Mouse (Mus musculus) thymus, postnatal 25 days (tissue): ENCODE results near the gene Tyw3.
A peak's percentile ranks its signal among the peaks of the same experiment; 100 is the strongest.
"Not testable (repeated sequence)": the region's sequence is repeated elsewhere in the genome, so short reads cannot be mapped to it uniquely, and the experiment has no call there.

ENCODE experiments used
- DNase-seq: peaks from one replicate; pipeline ENCODE4 v3.0.0; 2022

Gene Tyw3

GRCm38 (mm10) chr3:154596934-154597554 is at the start of gene Tyw3:
Tyw3 (minus strand) TSS chr3:154597104.
- DNase-seq: peak; percentile 97

DNA sequence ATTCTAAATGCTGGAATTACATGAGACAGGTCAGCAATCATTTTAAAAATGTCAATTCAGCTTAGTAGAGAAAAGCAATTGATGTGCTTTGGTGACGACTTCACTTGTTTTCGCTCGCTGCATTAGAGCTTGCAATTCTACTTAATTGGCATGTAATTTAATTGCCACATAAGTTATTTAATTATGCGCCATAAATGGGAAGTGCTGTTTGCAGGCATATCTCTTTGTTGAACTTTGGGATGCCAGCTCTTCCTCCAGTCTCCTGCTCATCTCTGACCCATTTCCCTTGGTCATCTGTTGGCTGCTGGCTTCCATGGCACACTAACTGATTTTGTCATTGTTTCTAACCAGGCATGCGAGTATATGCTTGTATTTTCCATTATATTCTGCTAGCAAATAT is 36.2 kb upstream of the Tyw3 start:
- no peak for DNase-seq

DNA sequence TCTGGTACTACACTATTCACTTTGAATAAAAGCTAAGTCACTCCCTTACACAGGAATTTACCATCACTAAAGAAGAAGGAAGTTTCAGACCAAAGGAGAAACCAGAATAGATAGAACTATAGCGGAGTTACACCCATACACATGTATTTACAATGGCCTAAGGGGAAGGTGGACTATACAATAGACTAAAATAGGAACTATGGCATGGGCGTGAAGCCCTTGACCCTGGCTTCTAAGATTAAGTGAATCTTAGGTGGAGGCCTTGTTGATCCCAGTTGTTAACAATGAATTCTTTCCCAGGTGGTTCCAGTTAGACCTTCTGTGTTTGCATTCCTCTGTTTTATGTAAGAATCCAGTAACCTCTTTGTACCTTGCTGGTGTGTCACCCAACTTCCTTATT is 34.4 kb upstream of the Tyw3 start:
- DNase-seq: not testable (repeated sequence)

DNA sequence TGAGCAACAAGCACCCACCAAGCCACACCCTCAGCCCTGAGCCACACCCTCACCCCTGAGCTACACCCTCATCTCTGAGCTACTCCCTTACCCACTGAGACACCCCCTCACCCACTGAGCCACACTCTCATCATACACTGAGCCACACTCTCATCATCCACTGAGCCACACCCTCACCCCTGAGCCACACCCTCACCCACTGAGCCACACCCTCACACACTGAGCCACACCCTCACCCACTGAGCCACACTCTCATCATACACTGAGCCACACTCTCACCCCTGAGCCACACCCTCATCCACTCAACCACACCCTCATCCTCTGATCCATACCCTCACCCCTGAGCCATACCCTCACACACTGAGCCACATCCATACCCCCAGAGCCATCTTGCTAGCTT is 31.4 kb upstream of the Tyw3 start:
- DNase-seq: no peak

DNA sequence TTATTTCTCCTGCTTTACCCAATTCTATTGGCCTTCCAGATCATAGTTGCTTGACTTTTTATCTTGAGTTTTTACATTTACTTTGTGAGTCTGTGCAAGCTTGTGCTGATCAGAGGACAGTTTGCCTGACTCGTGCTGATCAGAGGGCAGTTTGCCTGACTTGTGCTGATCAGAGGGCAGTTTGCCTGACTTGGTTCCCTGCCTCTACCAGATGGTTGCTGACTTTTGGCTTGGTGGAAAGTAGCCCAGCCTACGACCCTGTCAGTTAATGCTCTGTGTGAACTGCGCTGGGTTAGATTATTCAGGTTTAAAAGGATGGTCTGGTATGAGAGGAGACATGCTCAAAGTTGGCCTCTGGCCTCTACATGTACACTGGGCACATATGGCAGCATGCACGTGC is 19.2 kb upstream of the Tyw3 start:
- no peak for DNase-seq

GRCm38 (mm10) chr3:154615304-154615703 is 18.4 kb upstream of the Tyw3 start:
- no peak for DNase-seq

DNA sequence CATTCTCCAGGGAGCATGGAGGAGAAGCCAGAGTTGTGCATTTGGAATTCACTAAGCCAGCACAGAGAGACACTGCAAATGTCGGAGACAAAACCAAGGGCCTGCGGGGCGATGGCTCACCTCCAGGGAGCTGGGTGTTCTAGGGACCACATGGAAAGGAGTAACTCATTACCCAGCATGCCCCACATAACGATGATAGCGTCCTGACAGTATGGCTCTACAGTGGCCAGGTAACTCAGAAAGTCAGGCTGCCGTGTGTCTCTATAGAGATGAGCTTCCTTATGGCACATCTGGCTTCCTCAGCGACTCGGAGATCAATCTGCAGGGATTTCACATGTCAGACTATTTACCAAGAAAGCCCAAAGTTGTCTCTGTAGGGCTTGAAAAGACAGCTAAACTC is 17.9 kb upstream of the Tyw3 start:
- DNase-seq: no peak

DNA sequence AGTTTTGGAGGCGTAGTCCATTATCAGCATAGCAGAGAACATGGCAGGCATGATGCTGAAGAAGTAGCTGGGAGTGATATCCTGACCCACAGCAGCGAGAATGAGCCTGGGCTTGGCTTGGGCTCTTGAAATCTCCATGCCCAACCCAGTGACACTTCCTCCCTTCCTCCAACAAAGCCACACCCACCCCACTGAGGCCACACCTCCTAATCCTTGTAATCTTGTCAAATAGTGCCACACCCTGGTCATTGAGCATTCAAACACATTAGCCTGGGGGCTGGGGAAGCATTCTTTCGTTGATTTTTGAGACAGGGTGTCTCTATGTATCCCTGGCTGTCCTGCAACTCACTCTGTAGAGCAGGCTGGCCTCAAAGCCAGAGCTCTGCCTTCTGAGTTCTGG is 15.0 kb upstream of the Tyw3 start:
- DNase-seq: no peak

DNA sequence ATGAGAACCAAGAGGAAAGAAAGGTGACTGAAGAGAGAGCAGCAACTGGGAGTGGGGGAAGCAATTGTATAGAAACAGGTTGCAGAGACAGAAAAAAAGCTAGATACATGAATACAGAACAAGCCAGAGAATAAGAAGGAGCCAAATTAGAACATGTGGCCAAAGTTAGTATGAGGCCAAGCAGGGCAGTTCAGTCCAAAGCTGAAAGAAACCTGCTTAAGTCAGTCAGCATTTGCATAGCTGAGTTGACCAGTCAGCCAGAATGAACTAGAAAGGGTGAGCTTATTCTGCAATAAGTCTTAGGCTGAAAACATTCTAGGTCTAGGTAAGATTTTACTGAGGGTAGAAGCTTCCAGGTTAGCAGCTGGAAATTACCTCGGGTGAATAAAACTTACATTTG is 11.0 kb upstream of the Tyw3 start:
- DNase-seq: no peak

GRCm38 (mm10) chr3:154604871-154605270 is 8.0 kb upstream of the Tyw3 start:
- DNase-seq: no peak

DNA sequence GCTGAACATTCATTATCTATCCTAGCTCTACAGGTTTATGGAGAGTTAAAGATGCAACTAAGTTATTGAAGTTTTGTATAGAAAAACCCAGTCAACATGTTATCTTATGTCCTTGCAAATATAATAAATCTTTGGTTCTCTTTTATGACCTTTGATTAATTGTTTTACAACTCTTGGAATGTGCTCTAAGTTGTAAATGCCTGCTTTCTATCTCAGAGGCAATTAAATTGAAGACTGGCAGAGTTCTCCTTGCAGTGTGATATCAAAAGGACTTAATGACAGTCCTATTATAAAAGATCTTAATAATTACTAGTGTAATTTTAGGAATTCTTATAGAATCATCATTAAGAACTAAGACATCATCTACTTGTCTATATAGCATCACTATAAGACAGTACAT is 5.2 kb upstream of the Tyw3 start:
- no peak for DNase-seq

DNA sequence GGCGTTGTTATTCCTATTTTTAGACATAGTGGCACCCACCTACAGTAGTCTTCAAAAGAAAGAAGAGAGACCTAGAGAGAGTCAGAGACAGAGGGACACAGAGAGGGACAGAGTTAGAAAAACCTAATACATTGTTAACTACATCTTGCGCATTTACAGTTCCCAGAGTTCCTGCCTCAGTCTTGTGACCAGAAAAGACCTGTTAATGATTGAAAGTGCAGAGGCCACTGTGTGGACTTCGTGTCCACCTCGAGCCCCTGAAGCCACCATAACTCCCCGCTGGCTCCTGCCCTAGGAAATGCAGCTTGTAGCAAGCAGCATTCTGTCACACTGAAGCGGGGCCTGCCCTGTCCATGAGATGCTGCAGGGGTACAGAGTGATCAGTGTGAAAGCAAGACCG is 657 bp upstream of the Tyw3 start:
- DNase-seq: no peak

DNA sequence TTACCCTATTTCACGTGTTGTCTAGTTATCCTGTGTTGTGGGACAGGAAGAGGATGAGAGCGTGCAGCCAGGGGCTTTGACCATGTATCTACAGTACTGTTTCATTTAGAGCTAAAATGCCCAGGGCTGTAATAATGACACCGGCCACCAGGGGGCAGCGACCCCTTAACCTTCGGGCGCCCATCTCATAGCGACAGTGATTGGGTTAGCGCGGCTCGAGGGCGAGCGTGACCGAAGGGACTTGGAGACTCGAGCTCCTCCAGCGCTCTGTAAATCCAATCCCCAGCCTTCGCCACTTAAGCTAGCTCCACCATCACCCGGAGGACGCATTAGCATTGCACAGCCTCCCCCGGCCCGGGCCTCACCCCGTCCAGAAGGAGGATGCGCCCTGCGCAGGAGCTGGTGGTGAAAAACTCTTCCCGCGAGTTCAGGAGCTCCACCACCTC is 393 bp downstream of the Tyw3 start, which contains the start of gene Cryz:
Cryz (plus strand) TSS at position 224 of the 446 bp plus-strand sequence.
- DNase-seq: peak; percentile 92

DNA sequence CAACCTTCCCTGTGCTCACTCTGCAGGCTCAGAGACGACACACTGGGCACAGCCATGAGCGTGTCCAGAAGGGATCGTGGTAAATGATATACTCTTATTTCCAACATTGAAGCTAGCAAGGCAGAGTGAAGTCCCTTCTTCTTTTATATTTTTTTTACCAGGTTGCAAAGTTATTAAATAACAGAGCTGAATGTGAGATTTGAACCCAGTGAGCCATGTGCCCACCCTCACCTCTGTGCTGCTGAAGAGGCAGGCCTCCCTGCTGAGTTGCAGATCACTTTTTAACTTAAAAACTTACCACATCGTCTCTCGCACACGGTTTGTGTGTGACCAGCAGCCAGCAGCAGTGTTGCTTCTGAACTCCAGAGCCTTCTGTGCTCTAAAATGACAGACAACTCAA is 2.7 kb downstream of the Tyw3 start:
- DNase-seq: no peak

GRCm38 (mm10) chr3:154593596-154593995 is 3.3 kb downstream of the Tyw3 start:
- DNase-seq: no peak

DNA sequence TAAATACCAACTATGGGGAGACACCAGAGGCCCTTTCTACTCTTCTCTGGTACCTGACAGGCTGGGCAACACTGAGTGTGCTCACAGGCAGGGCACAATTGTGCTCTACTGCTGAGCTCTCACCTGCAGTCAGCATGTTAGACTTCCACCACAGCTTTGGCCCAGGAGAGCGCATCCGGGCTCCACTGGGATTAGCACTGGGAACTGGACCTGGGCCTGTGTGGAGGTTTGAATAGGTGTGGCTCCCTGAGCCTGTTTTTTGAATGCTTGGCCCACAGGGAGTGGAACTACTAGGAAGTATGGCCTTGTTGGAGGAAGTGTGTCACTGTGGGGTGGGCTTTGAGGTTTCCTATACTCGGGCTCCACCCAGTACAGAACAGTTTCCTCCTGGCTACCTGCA is 5.3 kb downstream of the Tyw3 start:
- DNase-seq: no peak

GRCm38 (mm10) chr3:154590971-154591370 is 5.9 kb downstream of the Tyw3 start:
- no peak for DNase-seq

- DNase-seq: no peak
Measured at GRCm38 (mm10) chr3:154584351-154584750, 12.6 kb downstream of the Tyw3 start.

- no peak for DNase-seq
Measured at GRCm38 (mm10) chr3:154577895-154578294, 19.0 kb downstream of the Tyw3 start.

DNA sequence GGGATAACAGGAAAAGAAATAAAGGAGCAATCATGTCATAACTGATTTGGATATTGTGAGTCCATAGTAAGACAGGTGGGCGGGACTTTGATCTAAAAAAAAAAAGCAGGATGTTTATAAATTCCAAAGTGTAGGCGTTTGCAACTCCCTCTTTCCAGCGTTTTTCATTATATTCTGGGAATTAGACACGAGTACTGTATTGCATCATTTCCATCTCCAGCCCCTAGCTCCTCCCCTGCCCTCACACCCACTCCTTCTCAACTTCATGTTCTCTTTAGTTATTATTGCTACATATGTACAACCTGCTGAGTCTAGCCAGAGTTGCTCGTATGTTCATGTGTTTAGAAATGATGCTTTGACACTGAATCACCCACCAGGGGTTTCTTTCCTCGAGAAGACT is 23.2 kb downstream of the Tyw3 start:
- DNase-seq: no peak

DNA sequence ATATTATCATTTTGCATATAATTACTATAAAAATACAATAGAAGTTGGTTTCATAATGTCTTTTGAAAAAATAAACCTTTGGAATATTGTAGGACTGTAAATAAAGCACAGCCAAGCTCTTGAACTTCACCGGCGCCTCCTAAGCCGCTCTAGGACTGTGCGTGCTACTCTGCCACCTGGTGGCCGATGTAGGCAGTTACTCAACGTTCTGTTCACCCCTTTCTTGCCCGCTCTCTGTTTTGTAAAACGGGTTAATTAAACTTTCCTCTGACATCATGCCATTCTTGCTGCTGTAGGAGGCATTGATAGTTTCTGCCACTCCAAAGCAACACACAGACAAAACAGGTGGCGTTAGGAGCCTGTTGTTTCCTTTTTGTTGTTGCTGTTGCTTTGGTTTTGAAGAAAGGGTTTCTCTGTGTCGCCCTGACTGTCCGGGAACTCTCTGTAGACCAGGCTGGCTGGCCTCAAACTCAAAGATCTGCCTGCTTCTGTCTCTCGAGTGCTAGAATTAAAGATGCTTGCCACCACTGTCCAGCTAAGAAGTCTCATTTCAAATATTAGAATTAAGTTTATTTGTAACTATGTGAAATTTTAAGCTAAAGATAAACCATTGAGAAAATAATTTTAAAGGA is 24.4 kb downstream of the Tyw3 start:
- DNase-seq: peak; percentile 54

- DNase-seq: no peak
Measured at GRCm38 (mm10) chr3:154570786-154571185, 26.1 kb downstream of the Tyw3 start.

- DNase-seq: no peak
Measured at GRCm38 (mm10) chr3:154570029-154570575, 26.8 kb downstream of the Tyw3 start.

DNA sequence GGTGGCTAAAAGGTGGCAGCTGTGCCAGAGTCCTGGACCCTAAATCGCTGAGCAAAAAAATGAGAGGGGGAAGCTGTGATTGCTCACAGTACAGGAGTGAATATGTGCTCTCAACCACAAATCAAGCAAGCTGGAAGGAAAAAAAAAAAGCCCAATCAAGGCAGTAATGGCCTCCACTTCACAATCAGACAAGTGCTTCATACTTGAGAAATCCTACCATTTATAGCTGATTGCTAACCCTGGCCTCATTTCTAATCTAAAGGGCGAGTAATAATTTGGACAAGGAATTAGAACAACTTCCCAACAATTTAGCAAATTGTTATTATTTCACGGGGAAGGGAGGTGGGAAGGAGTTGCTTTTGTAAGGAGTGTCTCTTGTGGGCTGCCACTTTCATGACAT is 31.5 kb downstream of the Tyw3 start:
- DNase-seq: no peak

DNA sequence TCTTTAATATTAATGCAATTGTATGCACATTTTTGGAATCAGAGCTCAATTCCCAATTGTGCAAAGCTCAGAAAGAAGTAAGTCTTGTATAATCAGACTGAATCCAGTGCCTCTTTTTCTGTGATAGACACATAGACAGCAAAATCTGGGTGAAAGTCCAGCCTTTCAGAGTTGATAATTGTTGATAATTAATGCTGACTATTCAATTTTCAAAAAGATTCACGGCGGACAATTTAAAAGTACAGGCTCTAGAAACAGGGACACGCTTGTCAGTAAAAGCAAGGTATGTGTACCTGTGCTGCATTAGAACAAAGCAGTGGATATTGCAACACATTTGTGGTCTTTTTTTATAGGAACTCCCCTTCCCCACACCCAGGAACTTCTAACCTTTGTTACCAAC is 34.7 kb downstream of the Tyw3 start:
- no peak for DNase-seq
